Mouse (Mus musculus) left cerebral cortex, postnatal 4 days (tissue): ENCODE measurements around the gene Zfp108. TPM values are rescaled to one million over a fixed set of nuclear protein-coding genes. Genes with fewer than 3 reads are reported as not detected.

Source experiments
- DNase-seq: peaks from one replicate; pipeline ENCODE4 v3.0.0-alpha.2; 2022
- intact Hi-C: fragments of 180-260 bp; cut with DNase I; formaldehyde crosslinking; loops from one replicate; pipeline ENCODE4 v1.15.1; 2025
- total RNA-seq, 2 experiments: library from RNA; stranded (reverse); gene quantifications; 2 replicates each; pipeline ENCODE4 v1.2.3; 2021

Gene Zfp108
- total RNA-seq, 2 experiments from 2014 or later: 6.4 to 7.3 TPM

DNA sequence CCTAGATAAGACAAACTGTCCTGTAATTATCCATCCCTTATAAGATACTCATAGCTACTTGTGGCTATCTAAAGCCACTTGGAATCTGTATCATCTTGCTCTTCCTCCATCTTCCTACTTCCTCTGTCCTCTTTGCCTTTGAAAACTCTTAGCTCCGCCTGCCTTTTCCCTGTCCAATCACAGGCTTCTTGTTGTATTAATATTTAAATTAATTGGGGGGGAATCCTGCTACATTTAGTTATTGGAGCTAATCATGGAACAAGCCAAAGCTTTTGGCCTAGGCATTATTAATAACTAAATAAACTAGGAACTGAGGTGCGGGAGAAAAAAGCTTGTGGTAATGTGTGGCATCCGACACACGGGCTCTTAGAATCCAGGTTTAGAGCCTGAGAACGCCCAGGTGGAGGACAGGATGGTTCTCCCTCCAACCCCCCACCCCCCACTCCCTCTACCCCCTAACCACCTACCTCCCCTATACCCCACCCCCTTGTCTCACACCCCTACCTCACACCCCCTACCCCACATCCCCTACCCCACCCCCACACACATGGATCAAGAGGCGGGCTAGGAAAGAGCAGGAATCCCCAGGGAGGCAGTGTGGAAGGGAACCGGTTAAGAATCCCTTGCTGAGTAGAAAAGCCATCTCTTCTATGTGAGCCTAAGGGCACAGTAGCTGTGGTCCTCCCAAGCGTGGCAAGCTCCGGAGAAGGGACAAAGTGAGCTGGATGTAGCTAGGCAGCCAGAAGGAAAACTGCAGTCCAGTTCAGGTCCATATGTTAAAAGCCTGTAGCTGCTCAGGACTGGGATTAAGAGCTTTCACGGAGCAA, 25.6 kb downstream of the Zfp108 start:
- DNase-seq: no peak
- intact Hi-C loops: loop anchor here (10.0 kb wide), 1 partner anchor 315 kb away; no protein-coding TSS in a partner anchor

GRCm38 (mm10) chr7:24280858-24281145, 26.2 kb downstream of the Zfp108 start:
- no peak for DNase-seq
- intact Hi-C loops: loop anchor here (10.0 kb wide), 1 partner anchor 316 kb away; no protein-coding TSS in a partner anchor

GRCm38 (mm10) chr7:24286090-24286489, 31.5 kb downstream of the Zfp108 start:
- no peak for DNase-seq
- intact Hi-C loops: loop anchor here (10.0 kb wide), 1 partner anchor 321 kb away; no protein-coding TSS in a partner anchor

GRCm38 (mm10) chr7:24286916-24287315, 32.3 kb downstream of the Zfp108 start:
- no peak for DNase-seq
- intact Hi-C loops: loop anchor here (10.0 kb wide), 1 partner anchor 322 kb away; no protein-coding TSS in a partner anchor

DNA sequence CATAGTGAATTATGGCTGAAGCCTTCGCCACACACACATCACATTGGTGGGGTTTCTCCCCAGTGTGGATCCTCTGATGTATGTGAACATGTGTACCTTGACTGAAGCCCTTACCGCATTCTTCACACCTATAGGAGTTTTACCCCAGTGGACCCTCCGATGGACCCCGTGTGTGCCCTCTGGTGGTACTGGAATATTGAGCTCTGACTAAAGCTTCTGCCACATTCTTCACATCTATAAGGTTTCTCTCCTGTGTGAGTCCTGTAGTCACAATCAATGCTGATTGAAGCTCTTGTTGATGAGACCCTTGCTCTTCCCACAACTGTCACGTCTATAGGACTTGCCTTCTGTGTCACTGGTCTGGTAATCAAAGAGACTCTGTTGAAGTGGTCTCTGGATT, 33.1 kb downstream of the Zfp108 start:
- intact Hi-C loops: loop anchor here (10.0 kb wide), 1 partner anchor 323 kb away; no protein-coding TSS in a partner anchor
- DNase-seq: no peak

DNA sequence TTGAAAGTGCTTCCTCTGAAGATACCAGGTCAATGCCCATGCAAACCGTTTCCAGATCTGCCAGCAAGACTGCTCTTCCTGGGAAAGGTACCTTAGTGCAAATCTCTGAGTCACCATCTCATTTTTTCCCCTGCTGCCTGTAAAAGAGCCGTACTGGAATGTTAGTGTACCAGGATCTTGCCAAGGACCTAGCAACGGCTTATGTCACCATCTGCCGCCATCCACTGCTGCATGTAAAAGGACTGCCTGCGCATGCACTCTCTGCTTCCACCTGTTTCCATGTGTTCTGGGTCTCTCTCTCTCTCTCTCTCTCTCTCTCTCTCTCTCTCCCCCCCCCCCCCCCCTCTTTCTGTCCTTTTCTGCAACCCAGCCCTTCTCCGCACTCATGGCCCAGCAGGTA, 33.9 kb downstream of the Zfp108 start:
- intact Hi-C loops: loop anchor here (10.0 kb wide), 1 partner anchor 324 kb away; no protein-coding TSS in a partner anchor
- no peak for DNase-seq

DNA sequence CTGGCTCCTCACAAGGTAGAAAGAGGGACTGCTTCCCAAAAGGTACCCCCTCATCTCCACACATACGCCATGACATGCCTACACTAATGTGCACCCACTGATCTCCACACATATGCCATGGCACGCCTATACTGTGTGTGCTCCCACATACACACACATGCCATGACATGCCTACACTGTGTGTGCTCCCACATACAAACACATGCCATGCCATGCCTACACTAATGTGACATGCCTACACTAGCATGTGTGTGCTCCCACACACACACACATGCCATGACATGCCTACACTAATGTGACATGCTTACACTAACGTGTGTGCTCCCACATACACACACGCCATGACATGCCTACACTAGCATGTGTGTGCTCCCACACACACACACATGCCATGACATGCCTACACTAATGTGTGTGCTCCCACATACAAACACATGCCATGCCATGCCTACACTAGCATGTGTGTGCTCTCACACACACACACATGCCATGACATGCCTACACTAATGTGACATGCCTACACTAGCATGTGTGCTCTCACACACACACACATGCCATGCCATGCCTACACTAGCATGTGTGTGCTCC, 35.6 kb downstream of the Zfp108 start:
- no peak for DNase-seq
- intact Hi-C loops: no loop called here

- intact Hi-C loops: no loop called here
- DNase-seq: no peak
Measured at GRCm38 (mm10) chr7:24291387-24292090, 36.9 kb downstream of the Zfp108 start.

DNA sequence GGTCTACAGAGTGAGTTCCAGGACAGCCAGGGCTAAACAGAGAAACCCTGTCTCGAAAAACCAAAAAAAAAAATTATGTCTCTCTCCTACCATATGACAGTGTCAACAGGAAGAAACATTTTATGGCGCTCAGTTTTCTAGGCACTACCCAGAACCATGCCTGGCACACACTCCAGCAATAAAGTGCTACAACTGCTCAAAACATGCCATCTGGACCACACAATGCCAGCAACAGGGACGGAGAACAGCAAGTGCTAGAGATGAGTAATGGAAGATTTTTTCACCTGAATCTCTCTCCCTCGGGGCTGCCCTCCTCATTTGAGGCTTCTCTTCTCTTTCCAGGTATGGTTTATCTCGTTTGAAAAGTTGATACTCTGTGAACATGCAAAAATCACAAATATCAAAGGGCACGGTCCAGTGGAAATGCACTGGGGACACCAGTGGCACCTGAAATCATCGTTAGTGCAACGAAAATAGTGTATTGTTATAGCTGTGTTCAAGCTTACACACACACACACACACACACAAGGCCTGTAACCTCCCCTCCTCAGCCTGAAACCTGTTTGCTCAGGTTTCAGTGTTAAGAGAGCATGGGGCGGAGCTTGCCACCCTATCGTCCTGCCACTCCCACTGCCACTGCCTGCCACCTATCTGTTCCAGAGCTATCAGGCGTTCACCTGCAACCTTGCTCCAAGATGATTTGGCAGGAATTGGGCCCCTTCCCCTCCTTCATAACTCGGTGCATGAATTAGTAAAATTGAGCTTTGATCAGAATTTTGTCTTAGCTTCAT, 38.7 kb downstream of the Zfp108 start:
- DNase-seq: no peak
- intact Hi-C loops: no loop called here

GRCm38 (mm10) chr7:24294763-24295162, 40.2 kb downstream of the Zfp108 start:
- DNase-seq: no peak

GRCm38 (mm10) chr7:24295376-24295775, 40.8 kb downstream of the Zfp108 start:
- intact Hi-C loops: no loop called here
- no peak for DNase-seq

More at GRCm38 (mm10) chr7:24294763-24295162, 40.2 kb downstream of the Zfp108 start:
- intact Hi-C loops: no loop called here

- intact Hi-C loops: no loop called here
- no peak for DNase-seq
Measured at GRCm38 (mm10) chr7:24296386-24296785, 41.8 kb downstream of the Zfp108 start.

GRCm38 (mm10) chr7:24297361-24298095, 42.9 kb downstream of the Zfp108 start:
- DNase-seq: no peak
- intact Hi-C loops: no loop called here

DNA sequence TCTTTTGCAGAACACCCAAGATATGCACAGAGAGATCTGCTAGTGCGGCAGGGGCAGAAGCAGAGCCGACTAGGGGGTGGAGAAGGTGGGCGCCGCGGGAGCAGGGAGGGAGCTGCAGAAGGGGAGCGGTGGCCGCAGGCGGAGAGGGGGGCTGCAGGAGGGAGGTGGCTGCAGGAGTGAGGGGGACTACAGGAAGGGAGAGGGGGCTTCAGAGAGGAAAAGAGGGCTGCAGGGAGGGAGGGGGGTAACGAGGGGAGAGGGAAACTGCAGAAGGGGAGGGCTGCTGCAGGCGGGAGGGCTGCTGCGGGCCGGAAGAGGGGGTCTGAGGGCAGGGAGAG, 44.0 kb downstream of the Zfp108 start:
- intact Hi-C loops: no loop called here
- DNase-seq: peak; percentile 33

DNA sequence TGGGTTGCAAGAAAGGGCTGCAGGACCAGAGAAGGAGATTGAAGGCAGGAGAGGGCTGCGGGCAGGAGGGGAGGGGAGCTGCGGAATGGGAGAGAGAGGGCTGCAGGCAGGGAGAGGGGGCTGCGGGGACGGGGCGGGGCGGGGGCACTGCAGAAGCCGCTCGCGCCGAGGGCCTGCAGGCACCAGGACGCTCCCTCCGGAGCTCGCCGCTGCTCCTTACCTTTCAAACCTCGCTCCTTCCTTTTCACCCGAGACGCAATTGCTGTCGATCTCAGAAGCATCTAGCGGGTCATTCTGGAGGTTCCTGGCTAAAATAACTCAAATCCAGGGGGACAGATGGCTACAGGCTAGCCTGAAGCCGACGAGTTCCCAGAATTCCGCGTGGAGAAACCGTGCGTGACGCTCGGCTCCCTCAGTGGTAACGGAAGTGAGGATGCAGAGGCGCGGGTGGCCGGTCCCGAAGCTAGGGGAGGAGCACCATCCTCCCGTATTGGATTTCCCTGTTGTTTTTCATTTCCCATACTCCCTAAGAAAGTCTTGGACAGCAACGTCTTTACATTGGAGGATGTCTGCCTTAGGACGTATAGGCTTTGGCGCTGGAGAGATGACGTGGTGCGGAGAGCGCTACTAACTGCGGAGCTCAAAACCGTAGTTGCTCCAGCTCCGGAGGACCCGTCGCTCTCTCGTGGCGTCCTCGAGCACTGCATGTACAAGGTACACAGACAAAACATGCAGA, 44.5 kb downstream of the Zfp108 start:
- intact Hi-C loops: no loop called here
- peak; percentile 89 for DNase-seq

DNA sequence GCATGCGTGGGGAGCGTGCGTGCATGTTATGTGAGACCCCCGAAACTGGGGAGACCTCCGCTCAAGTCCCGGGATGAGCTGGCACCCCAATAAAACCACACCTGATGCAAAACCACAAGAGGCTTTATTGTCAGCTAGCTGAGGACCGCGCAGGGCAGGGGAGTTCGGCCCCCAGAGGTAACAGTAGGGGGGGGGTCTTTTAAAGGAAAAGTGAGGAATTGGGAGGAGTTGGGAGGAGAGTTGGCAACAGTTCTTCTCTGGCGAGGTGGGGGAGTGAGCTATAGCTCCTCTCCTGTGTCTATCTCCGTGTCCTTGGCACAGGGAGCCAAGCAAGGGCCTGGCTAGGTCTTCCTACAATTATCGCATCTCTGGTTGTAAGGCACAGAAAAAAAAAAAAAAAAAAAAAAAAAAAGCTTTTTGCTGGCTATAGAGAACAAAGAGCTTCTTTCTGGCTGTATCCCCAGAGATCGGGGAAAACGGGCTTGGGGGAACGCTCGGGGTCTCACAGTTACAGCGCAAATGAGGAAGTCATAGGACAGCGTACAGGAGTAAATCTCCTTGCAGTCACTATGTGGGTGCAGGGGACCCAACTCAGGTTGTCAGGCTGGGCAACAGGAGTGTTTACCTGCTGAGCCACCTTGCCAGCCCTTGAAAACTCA, 45.4 kb downstream of the Zfp108 start:
- peak; percentile 52 for DNase-seq
- intact Hi-C loops: no loop called here

DNA sequence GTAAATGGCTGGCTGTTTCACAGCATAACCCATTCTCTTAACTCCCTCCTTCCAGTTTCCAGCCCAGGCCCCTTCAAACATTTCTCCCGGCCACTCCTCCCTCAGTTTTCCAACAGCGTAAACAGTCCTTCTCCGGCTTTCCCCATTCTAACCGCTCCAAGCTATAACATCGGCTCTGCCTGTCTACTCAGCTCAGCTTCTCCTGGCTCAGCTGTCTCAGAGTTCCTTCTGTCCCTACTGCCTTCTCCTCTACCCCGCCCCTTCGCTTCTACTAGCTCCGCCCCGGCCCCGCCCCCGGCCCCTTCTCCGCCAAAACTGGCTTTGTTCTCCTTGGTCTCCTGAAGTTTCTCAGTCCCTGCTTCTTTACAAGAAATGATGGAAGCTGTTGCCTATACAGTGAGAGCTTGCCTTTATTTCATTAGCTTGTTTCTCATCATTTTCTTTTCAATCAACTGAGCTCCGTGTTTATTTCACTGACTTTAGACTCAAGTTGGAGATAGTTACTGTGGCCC, 46.2 kb downstream of the Zfp108 start, which contains the start of gene Zfp61:
TSS of gene Zfp61 (minus strand) at position 462 of the 512 bp plus-strand sequence.
- intact Hi-C loops: no loop called here
- DNase-seq: peak; percentile 51
